Comparison of ENCODE assay signal across 8 mouse cellular contexts in genomic region chr10:61211743-61212142, GRCm38 (mm10). TPM values are rescaled to one million over a fixed set of nuclear protein-coding genes. Genes with fewer than 3 reads are reported as not detected.
DNase-seq lines count a peak whose midpoint lies in the region; ATAC-seq and TF ChIP-seq lines count a peak whose summit lies in the region.

No protein-coding gene starts in this region.

- no peak overlapping the region for H3K9ac ChIP-seq in hindbrain, embryonic 14.5 days
- no peak overlapping the region for H3K9ac ChIP-seq in hindbrain, embryonic 12.5 days
- H3K9ac ChIP-seq in forebrain, postnatal 0 days: no peak overlapping the region

- H3K4me3 ChIP-seq in hindbrain, embryonic 14.5 days (replicated peaks; ENCODE audit: low read length): no peak overlapping the region
- no peak overlapping the region for H3K4me3 ChIP-seq in hindbrain, embryonic 12.5 days
- H3K4me3 ChIP-seq in forebrain, postnatal 0 days (ENCODE audit: low read depth, low read length): no peak overlapping the region

- H3K27me3 ChIP-seq in hindbrain, embryonic 14.5 days (ENCODE audit: control insufficient read depth, insufficient read depth, low read length): peaks cover 5% of the 10 kb centered on the region; the same call in 1 of the 2 replicates
- peaks cover 10% of the 10 kb centered on the region for H3K27me3 ChIP-seq in hindbrain, embryonic 12.5 days
- H3K27me3 ChIP-seq in forebrain, postnatal 0 days (ENCODE audit: insufficient read depth, low read length): no peaks in the 10 kb centered on the region

- no peak overlapping the region for H3K27ac ChIP-seq in hindbrain, embryonic 14.5 days
- no peak overlapping the region for H3K27ac ChIP-seq in hindbrain, embryonic 12.5 days
- H3K27ac ChIP-seq in forebrain, postnatal 0 days (ENCODE audit: low read depth, low read length): no peak overlapping the region

- ATAC-seq in hindbrain, embryonic 14.5 days (ENCODE audit: low FRiP score): 0 out of 2 replicates have a peak, but pooled peaks have one; percentile 31
- no peak for ATAC-seq in hindbrain, embryonic 12.5 days (ENCODE audit: low FRiP score)
- peak; percentile 72 for ATAC-seq in cerebellum, adult (ENCODE audit: insufficient number of reproducible peaks, low FRiP score, low TSS enrichment)
- peak; percentile 87 for ATAC-seq in forebrain, postnatal 0 days

- WGBS in hindbrain, embryonic 14.5 days: 9% methylated on average over 13 of the region's 13 CpGs
- WGBS in hindbrain, embryonic 12.5 days: 9% methylated on average over 13 of the region's 13 CpGs
- WGBS in forebrain, postnatal 0 days: 9% methylated on average over 13 of the region's 13 CpGs

- H3K9me3 ChIP-seq in hindbrain, embryonic 14.5 days (ENCODE audit: control insufficient read depth, low read length): no peaks in the 10 kb centered on the region
- H3K9me3 ChIP-seq in hindbrain, embryonic 12.5 days (replicated peaks): peaks cover 5% of the 10 kb centered on the region; the same call in 1 of the 2 replicates
- no peaks in the 10 kb centered on the region for H3K9me3 ChIP-seq in forebrain, postnatal 0 days (ENCODE audit: low read length)

- peak; percentile 81 for TF ChIP-seq CTCF in forebrain, postnatal 0 days (IDR thresholded peaks at IDR 0.05; ENCODE audit: low read depth)

- H3K36me3 ChIP-seq in hindbrain, embryonic 14.5 days (replicated peaks; ENCODE audit: control insufficient read depth, insufficient read depth): no peaks in the 10 kb centered on the region
- no peaks in the 10 kb centered on the region for H3K36me3 ChIP-seq in hindbrain, embryonic 12.5 days
- H3K36me3 ChIP-seq in forebrain, postnatal 0 days (ENCODE audit: insufficient read depth): no peaks in the 10 kb centered on the region

- no peaks in the 10 kb centered on the region for H3K4me1 ChIP-seq in hindbrain, embryonic 14.5 days (replicated peaks; ENCODE audit: control insufficient read depth, insufficient read depth, low read length)
- no peaks in the 10 kb centered on the region; the same call in 1 of the 2 replicates for H3K4me1 ChIP-seq in hindbrain, embryonic 12.5 days
- H3K4me1 ChIP-seq in forebrain, postnatal 0 days (ENCODE audit: insufficient read depth): no peaks in the 10 kb centered on the region

- no peak overlapping the region for H3K4me2 ChIP-seq in hindbrain, embryonic 14.5 days (replicated peaks)
- no peak overlapping the region for H3K4me2 ChIP-seq in hindbrain, embryonic 12.5 days (replicated peaks)
- no peak overlapping the region for H3K4me2 ChIP-seq in forebrain, postnatal 0 days (ENCODE audit: low read depth)

- peak; percentile 80 for DNase-seq in hindbrain, embryonic 14.5 days (ENCODE audit: low spot score)
- DNase-seq in ES-CJ7 (ENCODE audit: low read depth, low spot score): peak; percentile 90
- peak; percentile 82 for DNase-seq in forebrain, postnatal 0 days
- DNase-seq in kidney, postnatal 36 days: peak; percentile 42 to 81
- DNase-seq in lung, postnatal 14 days: peak; percentile 71
- peak; percentile 61 for DNase-seq in thymus, postnatal 0 days (ENCODE audit: low spot score)

RNA-seq across cellular contexts. Expression of gene Tbata, which starts 40.0 kb away (rescaled TPM):
- polyA plus RNA-seq in hindbrain, embryonic 14.5 days (2014; fragmentation: Nextera tagmentation; extraction: Ambion mirVana): not detected in 2 replicates
- polyA plus RNA-seq in hindbrain, embryonic 12.5 days (2016; fragmentation: Nextera tagmentation; extraction: Ambion mirVana): 0.27 and 0.32 TPM in 2 replicates
- 0.62 and 1.2 TPM in 2 replicates for total RNA-seq in forebrain, postnatal 0 days (2014; rRNA removed)
- polyA plus RNA-seq in forebrain, postnatal 0 days (2015; fragmentation: Nextera tagmentation; extraction: Ambion mirVana): 2.9 and 4.7 TPM in 2 replicates
- 680 and 1,001 TPM in 2 replicates for polyA plus RNA-seq in thymus, postnatal 0 days (2015; fragmentation: Nextera tagmentation; extraction: Ambion mirVana)

Comparison
In these comparisons a context has a peak if more than half of its experiments do, and no peak if none do; other contexts are left out.
1. RNA of gene Tbata, which starts 40.0 kb away (polyA plus RNA-seq): 680 to 1,001 TPM in thymus, postnatal 0 days; 2.9 to 4.7 TPM in forebrain, postnatal 0 days, 0.27 to 0.32 TPM in hindbrain, embryonic 12.5 days and not detected in hindbrain, embryonic 14.5 days; every median in the first group is over 100 times any median in the second.
2. Peak in every context shown above with its lines, with median percentiles within 50 percentile points of each other: DNase-seq.